Mouse (Mus musculus): ENCODE measurements around the gene Letm1. TPM values are rescaled to one million over a fixed set of nuclear protein-coding genes. Genes with fewer than 3 reads are reported as not detected.

The Letm1 gene
- total RNA-seq, 2 experiments from 2014 or later: 99.8 to 108 TPM

GRCm38 (mm10) chr5:33697947-33698512, 84.6 kb downstream of the Letm1 start:
- peak; percentile 56 to 81 for DNase-seq (ENCODE audit: low spot score in 2 of 2)
- H3K27ac ChIP-seq: peak overlapping the region; percentile 72
- no peak overlapping the region for H3K4me3 ChIP-seq
- no peak for TF ChIP-seq CTCF (conservative IDR thresholded peaks at IDR 0.05)

GRCm38 (mm10) chr5:33697534-33697933, 85.1 kb downstream of the Letm1 start:
- H3K27ac ChIP-seq: peak overlapping the region; percentile 51; the same call in 1 of the 2 replicates
- no peak for DNase-seq (ENCODE audit: low spot score in 2 of 2)
- TF ChIP-seq CTCF (conservative IDR thresholded peaks at IDR 0.05): no peak
- H3K4me3 ChIP-seq: no peak overlapping the region

- TF ChIP-seq CTCF (conservative IDR thresholded peaks at IDR 0.05): no peak
- no peak overlapping the region for H3K27ac ChIP-seq
- no peak overlapping the region for H3K4me3 ChIP-seq
- DNase-seq (ENCODE audit: low spot score in 2 of 2): no peak
Observed at GRCm38 (mm10) chr5:33696430-33696829, 86.2 kb downstream of the Letm1 start.

GRCm38 (mm10) chr5:33695718-33696121, 86.9 kb downstream of the Letm1 start:
- no peak for TF ChIP-seq CTCF (conservative IDR thresholded peaks at IDR 0.05)
- peak overlapping the region; percentile 51 for H3K4me3 ChIP-seq
- DNase-seq (ENCODE audit: low spot score in 2 of 2): no peak
- H3K27ac ChIP-seq: peak overlapping the region; percentile 67

GRCm38 (mm10) chr5:33694848-33695717, 87.5 kb downstream of the Letm1 start:
- no peak; the same call in 1 of the 2 replicates for TF ChIP-seq CTCF (conservative IDR thresholded peaks at IDR 0.05)
- peak; percentile 52 to 79 for DNase-seq (ENCODE audit: low spot score in 2 of 2)
- Histone ChIP-seq H3K27ac (peak overlapping the region; percentile 67), H3K4me3 (peak overlapping the region; percentile 51)

GRCm38 (mm10) chr5:33694461-33694847, 88.2 kb downstream of the Letm1 start:
- no peak overlapping the region for H3K27ac ChIP-seq
- no peak overlapping the region for H3K4me3 ChIP-seq
- DNase-seq (ENCODE audit: low spot score in 2 of 2): no peak
- no peak for TF ChIP-seq CTCF (conservative IDR thresholded peaks at IDR 0.05)

GRCm38 (mm10) chr5:33692393-33692792, 90.2 kb downstream of the Letm1 start:
- H3K27ac ChIP-seq: peak overlapping the region; percentile 1; the same call in 1 of the 2 replicates
- H3K4me3 ChIP-seq: no peak overlapping the region
- DNase-seq (ENCODE audit: low spot score in 2 of 2): no peak
- TF ChIP-seq CTCF (conservative IDR thresholded peaks at IDR 0.05): no peak

GRCm38 (mm10) chr5:33689852-33690645, 92.6 kb downstream of the Letm1 start:
- TF ChIP-seq CTCF (conservative IDR thresholded peaks at IDR 0.05): no peak
- no peak overlapping the region for H3K4me3 ChIP-seq
- peak overlapping the region; percentile 67; the same call in 1 of the 2 replicates for H3K27ac ChIP-seq
- DNase-seq (ENCODE audit: low spot score in 2 of 2): no peak

Other genes with a start within 250 kb of the Letm1 start
- gene Fam53a, start 153.2 kb downstream of the Letm1 start, total RNA-seq (2021): 10 to 100 TPM; 25.2 to 29.5 TPM
- gene Gm9903, start 152.9 kb downstream of the Letm1 start, total RNA-seq (2021): under 1 TPM; 0.90 to 0.98 TPM
- 10 to 100 TPM; 20.5 to 21.5 TPM for gene Slbp, start 130.2 kb downstream of the Letm1 start, total RNA-seq (2021)
- 1 to 10 TPM; 5.7 to 7.9 TPM for gene Tacc3, start 124.7 kb downstream of the Letm1 start, total RNA-seq (2021)
- gene Tmem129, start 124.4 kb downstream of the Letm1 start, total RNA-seq (2021): 10 to 100 TPM; 24.0 to 25.2 TPM
- 100 to 1,000 TPM; 137 to 139 TPM for gene Fgfr3, start 61.1 kb downstream of the Letm1 start, total RNA-seq (2021)
- gene Nsd2, start 37.9 kb upstream of the Letm1 start, total RNA-seq (2021): 100 to 1,000 TPM; 123 to 133 TPM
- 10 to 100 TPM; 19.5 to 22.5 TPM for gene Nelfa, start 153.6 kb upstream of the Letm1 start, total RNA-seq (2021)
- 10 to 100 TPM; 57.5 to 58.0 TPM for gene Gm1673, start 200.6 kb upstream of the Letm1 start, total RNA-seq (2021)
- gene Nat8l, start 213.2 kb upstream of the Letm1 start, total RNA-seq (2021): 100 to 1,000 TPM; 139 to 141 TPM